Mouse (Mus musculus) embryonic stem cell, embryonic (primary cell): Measurements from ENCODE around the gene Gm20388.
"Not testable (repeated sequence)": the region's sequence is repeated elsewhere in the genome, so short reads cannot be mapped to it uniquely, and the experiment has no call there.

Experiments
- CTCF ChIA-PET, 4 experiments: fragments of 300-600 bp in 2 of 4; fragments of 350-600 bp in 2 of 4; sonication (Branson Sonifier 250); formaldehyde crosslinking; loops; one replicate each; lab custom pipeline; 2022; ENCODE audit warnings: inconsistent platforms in 2 of 4; lab: Charles Lee
- POLR2A ChIA-PET, 4 experiments: fragments of 300-600 bp in 2 of 4; fragments of 350-600 bp in 2 of 4; sonication (Branson Sonifier 250); formaldehyde crosslinking; loops; one replicate each; lab custom pipeline; 2022; ENCODE audit warnings: antibody characterized with exemption in 4 of 4, inconsistent platforms in 1 of 4; lab: Charles Lee

Gm20388 gene

DNA sequence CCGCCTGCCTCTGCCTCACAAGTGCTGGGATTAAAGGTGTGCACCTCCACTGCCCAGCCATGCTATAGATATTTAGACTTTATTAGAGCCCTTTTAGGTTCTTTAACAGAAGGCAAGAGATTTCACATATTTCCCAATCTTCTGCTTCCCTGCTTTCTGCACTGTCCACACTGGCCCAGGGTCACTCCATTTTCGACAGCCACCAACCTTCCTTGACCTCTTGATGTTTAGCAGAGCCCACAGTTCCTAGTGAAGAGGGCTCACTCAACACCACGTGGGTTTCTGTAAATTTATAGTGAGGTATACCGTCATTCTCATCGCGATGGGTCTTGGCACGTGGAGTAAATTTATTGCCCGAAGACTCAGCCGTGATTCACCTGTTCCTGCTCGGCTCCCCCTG, 3719.4 kb downstream of the Gm20388 start:
- ChIA-PET CTCF (interaction anchor here (0.5 to 2.4 kb wide), 15 partner anchors 14 to 701 kb away, joined by 3 to 10 read pairs (median 6); partner anchors contain the start of gene Dbndd1 (in 1 of the 4)), POLR2A (interaction anchor here in 2 of 4 experiments (0.6 to 1.6 kb wide), 6 partner anchors 19 to 1218 kb away, joined by 3 to 8 read pairs (median 6); no protein-coding TSS in a partner anchor)

DNA sequence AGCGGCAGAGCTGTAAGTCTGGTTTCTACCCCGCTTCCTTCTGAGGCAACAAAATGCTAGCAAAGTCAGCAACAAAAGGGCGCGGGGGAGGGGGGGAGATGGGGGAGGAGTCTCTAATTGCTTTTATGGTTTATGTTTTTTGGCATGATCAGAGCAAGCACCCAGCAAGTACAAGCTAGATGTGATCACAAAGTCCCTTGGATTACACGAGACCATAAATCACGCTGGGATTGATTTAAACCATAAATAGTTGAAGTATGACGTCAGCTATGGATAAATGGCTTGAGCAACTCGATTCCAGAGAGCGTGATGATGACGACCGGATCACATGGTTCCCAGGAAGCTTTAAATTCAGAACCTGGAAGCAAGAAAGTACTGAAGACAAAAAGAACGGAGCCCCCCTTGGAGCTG, 3720.2 kb downstream of the Gm20388 start:
- ChIA-PET POLR2A (interaction anchor here in 3 of 4 experiments (0.6 to 1.6 kb wide), 8 partner anchors 18 to 1482 kb away, joined by 3 to 8 read pairs (median 4); no protein-coding TSS in a partner anchor), CTCF (interaction anchor here (0.6 to 2.4 kb wide), 13 partner anchors 13 to 700 kb away, joined by 3 to 10 read pairs (median 6); no protein-coding TSS in a partner anchor)

DNA sequence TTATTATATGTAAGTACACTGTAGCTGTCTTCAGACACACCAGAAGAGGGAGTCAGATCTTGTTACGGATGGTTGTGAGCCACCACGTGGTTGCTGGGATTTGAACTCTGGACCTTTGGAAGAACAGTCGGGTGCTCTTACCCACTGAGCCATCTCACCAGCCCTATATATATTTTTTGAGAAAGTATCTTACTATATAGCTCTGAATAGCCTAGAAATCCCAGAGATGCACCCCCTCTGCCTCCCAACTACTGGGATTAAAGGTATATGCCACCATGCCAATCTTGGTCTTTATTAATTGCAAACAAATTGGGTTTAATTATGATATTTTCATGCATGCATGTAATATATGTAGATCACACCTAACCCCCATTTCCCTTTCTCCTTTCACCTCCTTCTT, 3721.1 kb downstream of the Gm20388 start:
- POLR2A ChIA-PET, result not testable (repeated sequence)
- CTCF ChIA-PET, result interaction anchor here (0.5 to 2.4 kb wide), 9 partner anchors 12 to 152 kb away, joined by 3 to 10 read pairs (median 4); no protein-coding TSS in a partner anchor

DNA sequence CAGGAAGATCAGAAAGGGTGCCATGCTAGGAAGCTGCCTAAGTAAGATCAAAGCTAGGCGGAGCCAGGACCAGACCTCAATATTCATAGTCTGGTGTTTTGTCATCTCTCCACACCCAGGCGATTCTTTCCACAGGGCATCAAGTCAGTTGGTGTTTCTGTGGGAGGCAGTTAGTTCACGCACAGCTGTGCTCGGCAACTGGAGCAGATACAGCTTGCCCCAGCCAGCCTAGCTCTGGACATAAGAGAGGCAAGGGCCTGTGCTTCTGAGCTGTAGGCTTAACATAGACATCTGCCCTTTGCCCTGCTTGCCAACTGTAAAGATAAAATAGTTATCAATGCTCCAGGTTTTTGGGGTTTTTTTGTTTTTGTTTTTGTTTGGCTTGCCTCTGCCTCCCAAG, 3721.6 kb downstream of the Gm20388 start:
- ChIA-PET POLR2A (no interaction called here), CTCF (interaction anchor here in 3 of 4 experiments (0.5 to 2.0 kb wide), 4 partner anchors 12 to 50 kb away, joined by 3 to 8 read pairs (median 4); no protein-coding TSS in a partner anchor)

DNA sequence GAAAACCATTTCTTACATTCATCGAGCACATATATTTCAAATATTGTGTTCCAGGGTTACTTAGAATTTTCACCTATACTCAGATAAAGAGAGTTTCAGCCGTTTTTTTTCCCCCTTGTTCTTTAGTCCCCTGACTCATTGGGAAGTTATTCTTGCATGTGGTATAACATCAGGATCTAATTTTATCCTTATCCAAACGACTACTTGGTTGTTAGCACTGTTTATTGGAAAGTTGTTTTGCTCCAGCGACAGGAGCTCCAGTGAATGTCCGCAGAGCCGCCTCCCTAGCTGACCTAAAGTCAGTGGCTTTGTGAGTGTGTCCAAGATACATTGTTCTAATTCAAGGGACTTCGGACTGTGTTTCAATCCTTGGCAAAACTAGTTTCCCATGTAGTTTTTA, 3723.2 kb downstream of the Gm20388 start:
- POLR2A ChIA-PET, result interaction anchor here in 2 of 4 experiments (0.5 to 2.4 kb wide), 3 partner anchors 11 to 1350 kb away, joined by 3 to 9 read pairs (median 3); no protein-coding TSS in a partner anchor

DNA sequence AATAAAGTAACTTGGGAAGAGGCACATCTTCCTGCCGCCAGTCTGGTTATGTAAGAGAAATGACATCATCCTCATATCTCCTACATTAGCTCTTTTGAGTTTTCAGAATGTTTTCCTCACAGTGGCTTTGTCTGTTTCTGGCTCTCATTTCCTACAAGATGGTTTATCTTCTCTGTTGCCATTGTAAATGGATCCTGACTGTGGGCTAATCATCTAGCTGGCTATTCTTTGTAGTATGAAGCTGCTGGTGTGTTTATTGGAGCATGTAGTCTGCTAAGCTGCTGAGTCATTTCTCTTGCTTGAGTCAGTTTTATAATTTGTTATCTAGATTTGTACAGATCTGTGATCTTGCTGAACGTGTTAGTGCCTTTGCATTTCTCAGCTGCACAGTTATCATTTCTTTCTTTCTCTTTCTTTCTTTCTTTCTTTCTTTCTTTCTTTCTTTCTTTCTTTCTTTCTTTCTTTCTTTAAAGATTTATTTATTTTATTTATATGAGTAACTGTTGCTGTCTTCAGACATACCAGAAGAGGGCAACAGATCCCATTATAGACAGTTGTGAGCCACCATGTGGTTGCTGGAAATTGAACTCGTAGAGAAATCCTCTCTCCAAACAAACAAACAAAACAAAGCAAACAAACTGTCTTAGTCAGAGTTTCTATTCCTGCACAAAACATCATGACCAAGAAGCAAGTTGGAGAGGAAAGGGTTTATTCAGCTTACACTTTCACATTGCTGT, 3723.9 kb downstream of the Gm20388 start:
- ChIA-PET CTCF (interaction anchor here in 3 of 4 experiments (0.6 to 1.9 kb wide), 7 partner anchors 9 to 316 kb away, joined by 3 to 8 read pairs (median 4); no protein-coding TSS in a partner anchor), POLR2A (interaction anchor here in 1 of 4 experiments (0.6 to 2.4 kb wide), 2 partner anchors 10 to 339 kb away, joined by 3 to 9 read pairs; no protein-coding TSS in a partner anchor)

More for the DNA sequence above, 3723.2 kb downstream of the Gm20388 start:
- CTCF ChIA-PET, result interaction anchor here (0.6 to 1.9 kb wide), 5 partner anchors 10 to 150 kb away, joined by 3 to 6 read pairs (median 3); no protein-coding TSS in a partner anchor

DNA sequence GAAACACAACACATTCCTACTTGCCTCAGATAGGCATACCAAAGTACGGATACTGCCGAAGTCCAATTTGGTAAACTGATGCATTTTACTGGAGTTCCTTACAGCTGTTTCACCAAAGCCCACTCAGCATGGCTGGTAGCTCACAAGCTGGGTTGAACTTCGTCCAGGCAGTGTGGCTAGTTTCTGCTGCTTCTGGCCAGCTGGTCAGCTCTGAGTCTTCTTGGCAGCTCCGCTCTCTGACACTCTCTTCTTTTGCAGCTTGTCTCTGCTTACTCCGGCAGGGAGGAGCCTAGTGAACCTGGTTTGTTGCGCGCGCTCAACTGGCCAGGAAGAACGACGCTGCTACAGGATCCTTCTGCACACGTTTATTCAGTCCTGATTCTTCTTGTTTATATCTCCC, 3725.0 kb downstream of the Gm20388 start:
- ChIA-PET CTCF (interaction anchor here in 3 of 4 experiments (0.9 to 1.2 kb wide), 4 partner anchors 8 to 315 kb away, joined by 3 to 8 read pairs (median 4); no protein-coding TSS in a partner anchor), POLR2A (interaction anchor here in 1 of 4 experiments (2.4 kb wide), 1 partner anchor 9 kb away, joined by 9 read pairs; no protein-coding TSS in a partner anchor)

DNA sequence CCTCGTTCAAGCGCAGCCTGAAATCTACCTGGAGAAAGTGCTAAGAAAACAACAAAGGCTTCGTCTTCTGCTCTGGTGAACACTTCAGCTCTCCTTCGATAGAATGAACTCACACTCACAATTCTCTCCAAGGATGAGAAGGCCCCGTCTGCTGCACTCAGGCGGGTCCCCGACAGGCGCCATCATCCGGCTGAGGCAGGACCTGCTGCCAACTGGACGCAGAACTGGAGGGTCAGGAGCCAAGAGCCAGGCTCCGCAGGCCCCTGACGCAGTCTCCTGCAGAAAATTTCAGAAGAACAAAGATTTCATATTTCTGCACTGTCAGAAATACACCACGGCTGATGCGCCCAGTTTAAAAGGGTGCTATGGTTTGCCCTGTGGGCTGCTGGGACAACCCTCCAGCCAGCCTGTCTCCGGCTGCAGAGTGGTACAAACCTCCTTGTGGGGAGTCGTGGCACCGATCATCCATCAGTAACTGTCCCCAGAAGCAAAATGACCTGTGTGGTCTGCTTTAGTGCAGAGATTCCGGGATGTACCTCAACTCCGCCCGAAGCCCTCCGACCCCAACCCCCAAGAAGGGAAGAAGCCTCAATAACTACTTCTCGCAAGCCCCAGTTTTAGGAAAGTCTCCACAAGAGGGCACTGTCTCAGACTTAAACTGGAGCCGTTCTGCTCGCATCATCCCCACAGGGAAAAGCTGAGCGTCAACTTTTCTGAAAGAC, 3732.8 kb downstream of the Gm20388 start:
- ChIA-PET POLR2A (interaction anchor here (0.6 to 3.2 kb wide), 11 partner anchors 9 to 144 kb away, joined by 3 to 11 read pairs (median 3); partner anchors contain the start of gene Rhou (in 1 of the 4)), CTCF (interaction anchor here (0.5 to 5.3 kb wide), 84 partner anchors 8 to 1844 kb away, joined by 3 to 74 read pairs (median 4); partner anchors contain the start of genes Rhou (in 2 of the 4), Dbndd1 (in 1 of the 4), Gas8 (in 1 of the 4) and Mc1r (in 1 of the 4))

DNA sequence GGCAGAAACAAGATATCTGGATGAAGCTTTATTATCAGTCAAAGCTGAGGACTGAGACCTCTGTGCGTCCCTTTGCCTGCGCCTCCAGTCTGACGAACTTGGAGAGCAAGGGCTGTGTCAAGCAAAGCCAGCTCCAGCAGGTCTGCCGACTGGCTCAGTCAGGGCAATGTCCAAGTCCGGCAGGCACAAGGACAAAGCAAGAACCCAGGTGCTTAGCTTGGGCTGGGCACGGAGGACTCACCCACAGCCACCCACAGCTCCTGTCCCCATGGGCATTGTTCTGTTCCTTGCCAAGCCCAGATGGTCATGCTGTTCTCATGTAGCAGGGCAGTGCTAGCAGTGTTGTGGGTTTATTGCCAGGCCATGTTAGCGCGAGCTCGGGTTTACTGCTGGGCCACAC, 3734.6 kb downstream of the Gm20388 start:
- ChIA-PET CTCF (interaction anchor here (0.7 to 5.3 kb wide), 21 partner anchors 7 to 279 kb away, joined by 3 to 74 read pairs (median 7); partner anchors contain the start of gene Rhou (in 1 of the 4)), POLR2A (interaction anchor here in 2 of 4 experiments (0.6 to 3.2 kb wide), 4 partner anchors 9 to 271 kb away, joined by 5 to 11 read pairs (median 8); partner anchors contain the start of genes Rhou (in 1 of the 2) and Tcf25 (in 1 of the 2))

DNA sequence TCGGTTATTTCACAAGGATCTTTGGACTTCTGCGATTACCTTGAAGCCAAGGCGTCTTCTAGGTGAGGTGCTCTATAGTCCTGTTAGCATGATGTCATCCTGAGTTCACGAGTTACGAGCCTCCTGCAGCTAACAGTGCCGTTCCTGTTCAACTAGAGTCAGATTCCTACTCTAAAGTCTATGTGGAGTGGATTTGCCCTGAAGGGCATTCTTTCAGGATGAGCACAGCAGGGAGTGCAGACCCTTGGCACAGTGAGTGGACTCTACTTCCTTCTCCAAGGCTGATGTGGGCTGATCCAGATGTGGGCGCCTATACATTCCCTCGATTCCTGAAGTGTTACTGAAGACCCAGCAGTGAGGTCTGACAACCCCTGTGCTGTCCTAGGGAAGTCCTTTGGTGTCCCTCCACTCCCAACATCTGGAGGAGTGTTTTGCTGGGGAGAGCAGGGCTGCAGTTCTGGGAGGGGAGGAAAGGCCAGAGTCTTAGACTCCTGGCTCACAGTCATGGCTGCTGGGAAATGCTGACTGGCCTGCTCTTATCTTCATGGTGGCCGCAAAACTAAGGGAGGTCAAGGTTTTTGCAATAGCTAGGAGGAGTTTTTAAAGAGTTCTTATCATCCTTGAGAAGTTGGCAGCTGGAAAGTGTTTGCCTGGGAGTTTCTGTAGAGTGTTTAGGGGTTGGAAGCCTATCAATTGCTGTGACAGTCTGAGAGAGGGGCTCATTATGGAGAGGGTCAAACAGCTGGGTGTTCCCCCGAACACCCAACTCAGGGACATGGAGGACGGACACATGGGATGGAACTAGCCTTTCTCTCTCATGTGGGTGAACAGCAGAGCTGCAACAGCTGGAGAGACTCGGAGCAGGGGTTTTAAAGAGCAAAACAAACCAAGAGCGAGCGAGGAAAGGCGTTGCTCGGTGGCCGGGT, 3737.9 kb downstream of the Gm20388 start:
- ChIA-PET CTCF (interaction anchor here in 1 of 4 experiments (1.1 kb wide), 1 partner anchor 135 kb away, joined by 3 read pairs; no protein-coding TSS in a partner anchor), POLR2A (interaction anchor here in 2 of 4 experiments (0.6 kb wide), 2 partner anchors 18 kb away, joined by 4 to 6 read pairs; no protein-coding TSS in a partner anchor)

DNA sequence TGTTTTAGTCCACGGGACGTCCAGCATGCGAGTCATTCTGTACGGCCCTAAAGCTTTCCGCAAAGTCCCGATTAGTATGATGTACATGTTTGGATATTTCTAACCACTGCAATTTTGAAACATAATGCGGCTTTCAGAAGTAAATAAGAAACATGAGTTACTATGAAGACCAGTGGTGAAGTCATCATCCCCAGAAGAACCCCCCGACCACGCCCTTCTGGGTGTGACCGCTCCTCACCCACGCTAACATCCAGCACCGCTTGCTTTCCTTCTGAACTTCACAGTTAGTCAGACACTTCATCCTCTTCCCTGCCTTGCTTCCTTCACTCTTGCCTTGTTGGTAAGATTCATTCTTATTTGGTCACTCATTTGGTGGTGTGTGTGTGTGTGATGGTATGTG, 3738.8 kb downstream of the Gm20388 start:
- CTCF ChIA-PET, result interaction anchor here in 1 of 4 experiments (1.1 kb wide), 1 partner anchor 134 kb away, joined by 4 read pairs; no protein-coding TSS in a partner anchor

DNA sequence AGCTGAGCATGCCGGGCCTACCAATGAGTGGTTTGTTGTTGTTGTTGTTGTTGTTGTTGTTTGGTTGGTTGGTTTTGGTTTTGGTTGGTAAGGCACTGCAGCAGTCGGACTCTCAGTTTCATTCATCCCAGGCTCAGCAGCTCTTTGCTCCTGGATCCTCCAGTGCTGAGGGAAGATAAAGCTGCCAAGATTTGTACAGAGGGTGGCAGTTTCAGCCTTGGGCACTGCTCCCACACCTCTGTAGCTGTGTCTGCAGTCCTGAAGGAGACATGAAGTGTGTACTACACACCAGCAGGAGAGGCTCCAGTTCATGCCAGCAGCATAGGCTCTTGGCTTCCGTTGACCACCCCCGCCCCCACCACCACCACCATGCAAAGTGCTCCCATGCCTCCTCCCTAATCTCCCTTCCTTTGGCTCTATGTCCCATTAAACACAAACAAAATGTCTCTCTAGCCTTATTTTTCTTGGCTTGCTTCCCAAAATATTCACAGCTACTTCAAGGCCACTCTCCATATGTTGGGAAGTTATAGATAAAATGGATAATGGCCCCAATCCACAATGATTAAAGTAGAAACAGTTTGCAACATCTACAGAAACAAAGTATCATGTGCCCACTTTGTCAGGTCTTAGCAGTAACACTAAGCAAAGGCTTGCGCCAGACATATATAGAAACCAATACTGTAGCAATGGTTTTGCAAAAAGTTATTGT, 3740.9 kb downstream of the Gm20388 start:
- ChIA-PET CTCF (interaction anchor here in 3 of 4 experiments (0.5 to 3.7 kb wide), 9 partner anchors 7 to 158 kb away, joined by 3 to 37 read pairs (median 12); no protein-coding TSS in a partner anchor), POLR2A (interaction anchor here in 2 of 4 experiments (0.6 to 2.9 kb wide), 8 partner anchors 8 to 1137 kb away, joined by 3 to 11 read pairs (median 3); no protein-coding TSS in a partner anchor)

More for the DNA sequence above, 3738.8 kb downstream of the Gm20388 start:
- POLR2A ChIA-PET, result interaction anchor here in 2 of 4 experiments (0.6 to 1.0 kb wide), 4 partner anchors 11 to 112 kb away, joined by 4 to 6 read pairs (median 4); no protein-coding TSS in a partner anchor

DNA sequence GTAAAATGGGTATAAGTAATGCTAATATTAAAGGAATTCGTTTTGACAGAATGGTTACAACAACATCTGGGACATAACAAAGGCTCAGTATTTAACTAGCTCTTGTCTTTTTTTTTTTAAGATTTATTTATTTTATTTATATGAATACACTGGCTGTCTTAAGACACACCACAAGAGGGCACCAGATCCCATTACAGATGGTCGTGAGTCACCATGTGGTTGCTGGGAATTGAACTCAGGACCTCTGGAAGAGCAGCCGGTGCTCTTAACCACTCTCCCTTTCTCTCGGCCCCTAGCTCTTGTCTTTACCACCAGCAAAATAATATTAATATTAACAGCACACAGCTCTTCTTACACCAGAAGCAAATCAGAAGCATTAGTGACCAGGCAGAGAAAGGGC, 3742.0 kb downstream of the Gm20388 start:
- POLR2A ChIA-PET, result interaction anchor here in 2 of 4 experiments (0.7 to 2.9 kb wide), 15 partner anchors 9 to 135 kb away, joined by 3 to 11 read pairs (median 5); no protein-coding TSS in a partner anchor
- CTCF ChIA-PET, result interaction anchor here (0.5 to 5.2 kb wide), 57 partner anchors 8 to 1176 kb away, joined by 3 to 66 read pairs (median 5); no protein-coding TSS in a partner anchor

DNA sequence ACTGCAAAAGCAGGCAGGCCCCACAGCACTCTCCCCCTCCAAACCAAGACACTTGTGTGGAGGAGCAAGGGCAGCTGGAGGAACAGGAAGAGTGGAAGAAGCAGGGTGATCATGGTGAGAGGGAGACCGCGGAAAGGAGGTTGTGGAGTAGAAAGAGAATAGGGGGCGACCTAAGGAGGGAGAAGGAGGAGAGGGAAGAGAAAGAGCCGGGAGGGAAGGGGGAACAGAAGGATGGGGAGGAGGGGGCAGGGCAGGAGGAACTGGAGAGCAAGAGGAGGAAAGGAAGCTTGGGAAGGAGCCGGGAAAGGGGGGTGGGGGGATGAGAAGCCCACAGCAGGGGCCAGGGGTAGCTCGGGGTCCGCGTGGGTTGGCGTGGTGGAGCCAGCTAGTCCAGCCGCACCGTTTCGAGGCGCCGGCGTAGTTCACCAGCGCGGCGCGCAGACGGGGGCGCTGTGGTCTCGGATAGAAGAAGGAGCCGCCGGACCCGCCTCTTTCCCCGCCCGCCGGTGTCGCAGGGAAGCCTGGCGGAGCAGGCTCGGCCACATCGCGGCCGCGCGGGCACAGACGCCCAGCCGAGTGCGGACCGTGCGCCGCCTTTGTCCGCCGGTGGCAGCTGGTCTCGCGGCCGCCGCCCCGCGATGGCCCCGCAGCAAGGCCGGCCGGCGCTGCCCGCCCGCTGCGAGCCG, 3742.8 kb downstream of the Gm20388 start, which contains the start of gene Rhou:
Gene Rhou (plus strand): TSS at position 622 of the 686 bp plus-strand sequence.
- ChIA-PET CTCF (interaction anchor here (0.5 to 5.2 kb wide), 66 partner anchors 8 to 631 kb away, joined by 3 to 66 read pairs (median 5); no protein-coding TSS in a partner anchor), POLR2A (interaction anchor here (0.7 to 2.9 kb wide), 25 partner anchors 9 to 182 kb away, joined by 3 to 11 read pairs (median 4); no protein-coding TSS in a partner anchor)
